Mouse (Mus musculus) olfactory bulb, adult 2 months (tissue): ENCODE results near the gene Maged1.

Source experiments
- CTCF ChIP-seq: fragments of 200-500 bp; IDR thresholded peaks from 2 replicates; pipeline ENCODE4 v1.5.1; 2012; ENCODE audit warnings: low read depth, mild to moderate bottlenecking, low read length, moderate library complexity; ENCODE audit not compliant: insufficient read depth
- POLR2A ChIP-seq: fragments of 200-500 bp; IDR thresholded peaks from 2 replicates; pipeline ENCODE4 v1.6.1; 2012; ENCODE audit warnings: mild to moderate bottlenecking, low read depth, low read length, moderate library complexity; ENCODE audit not compliant: insufficient read depth

GRCm38 (mm10) chrX:94545941-94546340 is 4.0 kb upstream of the Maged1 start:
- no peak for TF ChIP-seq POLR2A
- TF ChIP-seq CTCF = no peak
